Mouse (Mus musculus): ENCODE data around the gene Meis2.

The Meis2 gene

GRCm38 (mm10) chr2:116065570-116066005 is at the start of gene Meis2:
Meis2 (minus strand) TSS chr2:116065839.
- peak; percentile 91 for DNase-seq (ENCODE audit: inconsistent ontology term)

- no peak for DNase-seq (ENCODE audit: inconsistent ontology term)
Observed at GRCm38 (mm10) chr2:116106194-116106593, 40.6 kb upstream of the Meis2 start.

- DNase-seq (ENCODE audit: inconsistent ontology term): no peak
Observed at GRCm38 (mm10) chr2:116105179-116105578, 39.5 kb upstream of the Meis2 start.

- no peak for DNase-seq (ENCODE audit: inconsistent ontology term)
Observed at GRCm38 (mm10) chr2:116103411-116103996, 37.9 kb upstream of the Meis2 start.

- DNase-seq (ENCODE audit: inconsistent ontology term): no peak
Observed at GRCm38 (mm10) chr2:116101221-116101620, 35.6 kb upstream of the Meis2 start.

- DNase-seq (ENCODE audit: inconsistent ontology term): no peak
Observed at GRCm38 (mm10) chr2:116080961-116081360, 15.3 kb upstream of the Meis2 start.

- no peak for DNase-seq (ENCODE audit: inconsistent ontology term)
Observed at GRCm38 (mm10) chr2:116078841-116079240, 13.2 kb upstream of the Meis2 start.

GRCm38 (mm10) chr2:116077716-116078115 is 12.1 kb upstream of the Meis2 start:
- no peak for DNase-seq (ENCODE audit: inconsistent ontology term)

GRCm38 (mm10) chr2:116076752-116077480 is 11.3 kb upstream of the Meis2 start:
- DNase-seq (ENCODE audit: inconsistent ontology term): no peak

- peak; percentile 43 for DNase-seq (ENCODE audit: inconsistent ontology term)
Observed at GRCm38 (mm10) chr2:116075902-116076301, 10.3 kb upstream of the Meis2 start.

- no peak for DNase-seq (ENCODE audit: inconsistent ontology term)
Observed at GRCm38 (mm10) chr2:116075477-116075876, 9.8 kb upstream of the Meis2 start.

GRCm38 (mm10) chr2:116074726-116075440 is 9.2 kb upstream of the Meis2 start:
- no peak for DNase-seq (ENCODE audit: inconsistent ontology term)

- DNase-seq (ENCODE audit: inconsistent ontology term): no peak
Observed at GRCm38 (mm10) chr2:116074061-116074460, 8.4 kb upstream of the Meis2 start.

GRCm38 (mm10) chr2:116073311-116073904 is 7.8 kb upstream of the Meis2 start:
- DNase-seq (ENCODE audit: inconsistent ontology term): no peak

GRCm38 (mm10) chr2:116072706-116073105 is 7.1 kb upstream of the Meis2 start:
- no peak for DNase-seq (ENCODE audit: inconsistent ontology term)

- no peak for DNase-seq (ENCODE audit: inconsistent ontology term)
Observed at GRCm38 (mm10) chr2:116072321-116072640, 6.6 kb upstream of the Meis2 start.

GRCm38 (mm10) chr2:116071571-116072320 is 6.1 kb upstream of the Meis2 start:
- peak; percentile 64 for DNase-seq (ENCODE audit: inconsistent ontology term)

- no peak for DNase-seq (ENCODE audit: inconsistent ontology term)
Observed at GRCm38 (mm10) chr2:116070614-116071425, 5.2 kb upstream of the Meis2 start.

GRCm38 (mm10) chr2:116069451-116070225 is 4.0 kb upstream of the Meis2 start:
- no peak for DNase-seq (ENCODE audit: inconsistent ontology term)

GRCm38 (mm10) chr2:116068901-116069300 is 3.3 kb upstream of the Meis2 start:
- no peak for DNase-seq (ENCODE audit: inconsistent ontology term)
